Mouse (Mus musculus) thymus, adult 2 months (tissue): ENCODE data around the gene Dnm3.

Experiments
- CTCF ChIP-seq: fragments of 200-500 bp; IDR thresholded peaks from 2 replicates; pipeline ENCODE4 v1.5.1; 2012; ENCODE audit warnings: mild to moderate bottlenecking, control low read depth, low read length, moderate library complexity, borderline replicate concordance; ENCODE audit not compliant: control insufficient read depth, poor library complexity, insufficient read depth; ENCODE audit errors: extremely low read depth
- POLR2A ChIP-seq: fragments of 200-500 bp; IDR thresholded peaks from 2 replicates; pipeline ENCODE4 v1.6.1; 2012; ENCODE audit warnings: mild to moderate bottlenecking, low read length, control low read depth, moderate library complexity; ENCODE audit not compliant: control insufficient read depth, poor library complexity, insufficient read depth; ENCODE audit errors: extremely low read depth

DNA sequence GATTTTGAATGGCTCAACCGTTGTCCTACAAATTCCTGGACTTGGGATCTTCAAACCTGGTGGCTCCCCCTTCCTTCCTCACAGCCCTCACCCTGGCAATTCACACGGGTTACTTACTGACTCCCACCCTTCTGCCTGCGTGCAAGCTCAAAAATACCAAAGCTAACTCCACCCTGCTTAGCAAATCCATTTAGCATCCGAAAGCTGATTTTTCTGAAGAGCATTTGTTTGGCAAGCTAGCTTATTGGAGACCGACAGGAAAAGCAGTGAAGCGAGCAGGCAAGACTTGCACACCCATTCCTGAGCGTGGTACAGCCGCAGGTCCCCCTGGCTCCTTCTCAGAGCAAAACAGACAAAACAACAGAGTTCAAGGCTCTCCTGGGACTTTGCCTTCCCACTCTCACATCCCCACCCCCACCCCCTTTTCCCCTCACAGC is 469.2 kb downstream of the Dnm3 start:
- no peak for TF ChIP-seq POLR2A
- no peak for TF ChIP-seq CTCF
